Mouse (Mus musculus) thymus, adult 18-20 months (tissue): ENCODE data around the gene Psg23.
"Not testable (repeated sequence)": the region's sequence is repeated elsewhere in the genome, so short reads cannot be mapped to it uniquely, and the experiment has no call there.

Experiments
- DNase-seq, 2 experiments: peaks; one replicate each; pipeline ENCODE4 v3.0.0; 2022; ENCODE audit warnings: mixed read lengths in 2 of 2

Psg23 gene

GRCm38 (mm10) chr7:18616401-18616800 is at the start of gene Psg23:
TSS of gene Psg23 (minus strand) at chr7:18616501.
- not testable (repeated sequence) for DNase-seq

GRCm38 (mm10) chr7:18656625-18657024 is 40.3 kb upstream of the Psg23 start, which contains the start of gene Psg21:
TSS of gene Psg21 (minus strand) at chr7:18656725.
- not testable (repeated sequence) for DNase-seq

GRCm38 (mm10) chr7:18626921-18627320 is 10.6 kb upstream of the Psg23 start:
- DNase-seq = not testable (repeated sequence)

GRCm38 (mm10) chr7:18567205-18567604 is 49.1 kb downstream of the Psg23 start, which contains the start of gene Psg27:
TSS of gene Psg27 (minus strand) at chr7:18567305.
- no peak for DNase-seq

- DNase-seq = no peak
Observed at GRCm38 (mm10) chr7:18559850-18560249, 56.5 kb downstream of the Psg23 start.
